Mouse (Mus musculus) cortical plate, adult 2 months (tissue): ENCODE measurements at regions not wholly inside any gene's neighbourhood (a gene's known extent, or its start where the extent isn't known, plus 50 kb on each side); places are given as distances from the start of the nearest gene placed in this dataset.

ENCODE experiments used
- CTCF ChIP-seq: fragments of 200-500 bp; IDR thresholded peaks from 2 replicates; pipeline ENCODE4 v1.5.1; 2011; ENCODE audit warnings: mild to moderate bottlenecking, control low read depth, low read length; ENCODE audit not compliant: insufficient read depth; ENCODE audit errors: extremely low read depth
- POLR2A ChIP-seq: fragments of 200-500 bp; IDR thresholded peaks from 2 replicates; pipeline ENCODE4 v1.6.1; 2011; ENCODE audit warnings: mild to moderate bottlenecking, low read length, control low read depth; ENCODE audit not compliant: insufficient read depth; ENCODE audit errors: extremely low read depth

- no peak for TF ChIP-seq POLR2A
- no peak for TF ChIP-seq CTCF
Observed at GRCm38 (mm10) chr19:6647686-6648085, 104.9 kb upstream of the Slc22a12 start.
